Mouse (Mus musculus): Measurements from ENCODE around the gene Bad. TPM values are rescaled to one million over a fixed set of nuclear protein-coding genes. Genes with fewer than 3 reads are reported as not detected.

Gene Bad
- polyA plus RNA-seq, 1 experiment from 2014 or later: 58.1 TPM

DNA sequence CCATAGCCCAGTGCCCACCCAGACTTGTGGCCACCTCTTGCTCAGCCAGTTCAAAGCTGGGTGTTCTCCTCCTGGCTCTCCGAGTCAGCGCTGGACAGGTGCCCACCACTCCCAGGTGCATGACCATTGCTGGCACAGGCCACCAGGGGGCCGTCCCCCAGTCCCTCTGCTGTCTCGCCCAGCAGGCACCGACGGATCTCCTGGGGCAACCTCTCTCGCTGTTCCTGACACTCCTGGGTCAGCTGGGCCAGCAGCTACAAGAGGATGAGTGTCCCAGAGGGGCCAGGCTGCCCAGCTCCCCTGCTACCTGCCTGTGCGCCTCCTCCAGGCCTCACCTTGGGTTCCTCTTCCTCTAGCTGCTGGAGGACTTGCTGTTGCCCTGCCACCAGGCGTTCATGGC, 12.4 kb downstream of the Bad start:
- H3K27me3 ChIP-seq (replicated peaks; ENCODE audit: control insufficient read depth, insufficient read depth, low read length): no peaks in the 10 kb centered on the region
- H3K4me3 ChIP-seq (ENCODE audit: low read depth, low read length): no peak overlapping the region
- H3K4me1 ChIP-seq (replicated peaks; ENCODE audit: control insufficient read depth, insufficient read depth, low read length): peaks cover 20% of the 10 kb centered on the region
- peaks cover 64% of the 10 kb centered on the region for H3K36me3 ChIP-seq (ENCODE audit: control insufficient read depth, insufficient read depth, low read length)
- no peak overlapping the region for H3K4me2 ChIP-seq (ENCODE audit: low read length)
- H3K9me3 ChIP-seq (ENCODE audit: control insufficient read depth, low read length): no peaks in the 10 kb centered on the region
- 49% methylated on average over 8 of the region's 9 CpGs for WGBS
- H3K27ac ChIP-seq (ENCODE audit: low read depth): no peak overlapping the region
- ATAC-seq (replicated peaks; ENCODE audit: low FRiP score, low TSS enrichment, low read depth) (no peak), DNase-seq (ENCODE audit: low spot score) (no peak)
- no peak overlapping the region for H3K9ac ChIP-seq (ENCODE audit: low read length)

DNA sequence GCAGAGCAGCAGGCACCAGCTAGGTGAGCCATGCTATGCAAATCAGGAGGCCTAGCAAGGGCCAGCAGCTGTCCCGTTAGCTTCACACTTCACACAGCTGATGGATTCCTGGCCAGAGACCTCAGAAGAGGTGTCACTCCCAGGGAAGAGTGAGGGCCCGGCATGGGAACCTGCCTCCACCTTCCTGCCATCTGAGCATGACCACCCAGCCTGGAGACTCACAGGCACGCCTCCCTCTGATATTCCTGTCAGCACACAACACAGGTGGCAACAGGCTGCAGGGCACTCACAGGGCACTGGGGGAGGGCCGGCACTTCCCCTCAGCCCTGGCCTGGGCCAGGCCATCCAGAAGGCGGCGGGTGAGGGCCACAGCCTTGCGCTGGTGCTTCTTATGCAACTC, 13.8 kb downstream of the Bad start:
- Histone ChIP-seq H3K4me2 (ENCODE audit: low read length) (no peak overlapping the region), H3K27ac (ENCODE audit: low read depth) (no peak overlapping the region), H3K4me1 (replicated peaks; ENCODE audit: control insufficient read depth, insufficient read depth, low read length) (peaks cover 12% of the 10 kb centered on the region), H3K4me3 (ENCODE audit: low read depth, low read length) (no peak overlapping the region), H3K9me3 (ENCODE audit: control insufficient read depth, low read length) (no peaks in the 10 kb centered on the region), H3K27me3 (replicated peaks; ENCODE audit: control insufficient read depth, insufficient read depth, low read length) (no peaks in the 10 kb centered on the region), H3K36me3 (ENCODE audit: control insufficient read depth, insufficient read depth, low read length) (peaks cover 77% of the 10 kb centered on the region), H3K9ac (ENCODE audit: low read length) (no peak overlapping the region)
- WGBS: 77% methylated on average over 7 of the region's 7 CpGs
- DNase-seq (ENCODE audit: low spot score) (no peak), ATAC-seq (replicated peaks; ENCODE audit: low FRiP score, low TSS enrichment, low read depth) (no peak)

GRCm38 (mm10) chr19:6956461-6956860, 14.8 kb downstream of the Bad start:
- no peak for ATAC-seq (replicated peaks; ENCODE audit: low FRiP score, low TSS enrichment, low read depth)
- no peak for DNase-seq (ENCODE audit: low spot score)
- Histone ChIP-seq H3K9me3 (ENCODE audit: control insufficient read depth, low read length) (no peaks in the 10 kb centered on the region), H3K4me2 (ENCODE audit: low read length) (no peak overlapping the region), H3K36me3 (ENCODE audit: control insufficient read depth, insufficient read depth, low read length) (peaks cover 88% of the 10 kb centered on the region), H3K4me1 (replicated peaks; ENCODE audit: control insufficient read depth, insufficient read depth, low read length) (peaks cover 12% of the 10 kb centered on the region), H3K27ac (ENCODE audit: low read depth) (no peak overlapping the region), H3K9ac (ENCODE audit: low read length) (no peak overlapping the region), H3K27me3 (replicated peaks; ENCODE audit: control insufficient read depth, insufficient read depth, low read length) (no peaks in the 10 kb centered on the region), H3K4me3 (ENCODE audit: low read depth, low read length) (no peak overlapping the region)
- WGBS: 84% methylated on average over 10 of the region's 10 CpGs

DNA sequence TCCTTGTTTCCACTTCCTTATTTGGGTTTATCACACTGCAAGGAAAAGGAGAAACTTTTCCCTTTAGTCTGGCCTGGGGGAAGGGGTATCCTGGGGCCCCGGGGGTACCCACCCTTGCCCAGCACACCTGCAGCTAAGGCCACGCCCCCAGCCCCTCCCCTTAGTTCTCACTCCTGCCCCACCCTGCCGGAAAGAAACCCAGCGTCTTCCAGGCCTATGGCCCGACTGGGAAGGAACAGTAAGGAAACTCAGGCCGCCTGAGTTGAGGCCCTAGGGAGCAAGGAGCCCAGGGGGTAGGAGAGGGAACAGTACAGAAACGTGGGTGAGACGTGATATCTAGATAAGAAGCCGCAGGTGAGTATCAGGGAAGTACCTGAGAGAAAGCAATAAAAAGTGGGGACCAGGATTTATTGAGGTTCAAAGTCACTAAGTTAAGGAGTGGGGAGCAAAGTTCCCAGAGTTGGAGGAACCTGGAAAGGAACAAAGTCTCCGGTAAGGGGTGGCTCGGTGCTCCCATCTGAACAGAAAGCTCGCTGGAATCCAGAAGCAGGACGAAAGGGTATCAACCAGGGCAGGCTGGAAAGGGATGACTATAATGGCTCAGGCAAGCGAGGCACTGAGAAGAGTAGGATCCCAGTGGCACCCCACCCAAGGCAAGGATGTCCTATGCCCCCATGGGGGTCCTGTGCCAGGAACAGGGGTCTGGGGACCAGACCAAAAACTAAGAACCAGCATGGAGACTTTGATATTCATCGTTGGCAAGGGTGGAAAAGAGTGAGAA, 27.0 kb downstream of the Bad start:
- Histone ChIP-seq H3K4me2 (ENCODE audit: low read length) (peak overlapping the region; percentile 60), H3K4me3 (ENCODE audit: low read depth, low read length) (peak overlapping the region; percentile 72), H3K36me3 (ENCODE audit: control insufficient read depth, insufficient read depth, low read length) (peaks cover 31% of the 10 kb centered on the region), H3K27ac (ENCODE audit: low read depth) (peak overlapping the region; percentile 69), H3K4me1 (replicated peaks; ENCODE audit: control insufficient read depth, insufficient read depth, low read length) (peaks cover 38% of the 10 kb centered on the region), H3K9me3 (ENCODE audit: control insufficient read depth, low read length) (no peaks in the 10 kb centered on the region), H3K27me3 (replicated peaks; ENCODE audit: control insufficient read depth, insufficient read depth, low read length) (no peaks in the 10 kb centered on the region), H3K9ac (ENCODE audit: low read length) (peak overlapping the region; percentile 67)
- 7% methylated on average over 15 of the region's 15 CpGs for WGBS
- ATAC-seq (replicated peaks; ENCODE audit: low FRiP score, low TSS enrichment, low read depth): peak; percentile 45
- peak; percentile 81 for DNase-seq (ENCODE audit: low spot score)

- H3K9ac ChIP-seq (ENCODE audit: low read length): peak overlapping the region; percentile 67
- no peak for DNase-seq (ENCODE audit: low spot score)
- H3K4me2 ChIP-seq (ENCODE audit: low read length): peak overlapping the region; percentile 60
- H3K4me1 ChIP-seq (replicated peaks; ENCODE audit: control insufficient read depth, insufficient read depth, low read length): peaks cover 38% of the 10 kb centered on the region
- no peaks in the 10 kb centered on the region for H3K27me3 ChIP-seq (replicated peaks; ENCODE audit: control insufficient read depth, insufficient read depth, low read length)
- 2% methylated on average over 20 of the region's 20 CpGs for whole genome bisulfite sequencing
- H3K27ac ChIP-seq (ENCODE audit: low read depth): peak overlapping the region; percentile 69
- peak overlapping the region; percentile 72 for H3K4me3 ChIP-seq (ENCODE audit: low read depth, low read length)
- H3K9me3 ChIP-seq (ENCODE audit: control insufficient read depth, low read length): no peaks in the 10 kb centered on the region
- no peak for ATAC-seq (replicated peaks; ENCODE audit: low FRiP score, low TSS enrichment, low read depth)
- H3K36me3 ChIP-seq (ENCODE audit: control insufficient read depth, insufficient read depth, low read length): peaks cover 25% of the 10 kb centered on the region
Measured at GRCm38 (mm10) chr19:6969291-6969664, 27.6 kb downstream of the Bad start.

GRCm38 (mm10) chr19:6969665-6970381, 28.2 kb downstream of the Bad start:
- 1% methylated on average over 54 of the region's 55 CpGs for WGBS
- no peaks in the 10 kb centered on the region for H3K27me3 ChIP-seq (replicated peaks; ENCODE audit: control insufficient read depth, insufficient read depth, low read length)
- DNase-seq (ENCODE audit: low spot score) (peak; percentile 92), ATAC-seq (replicated peaks; ENCODE audit: low FRiP score, low TSS enrichment, low read depth) (peak; percentile 64)
- H3K27ac ChIP-seq (ENCODE audit: low read depth): peak overlapping the region; percentile 69; the same call in 1 of the 2 replicates
- H3K4me2 ChIP-seq (ENCODE audit: low read length): peak overlapping the region; percentile 60
- peak overlapping the region; percentile 67 for H3K9ac ChIP-seq (ENCODE audit: low read length)
- H3K4me1 ChIP-seq (replicated peaks; ENCODE audit: control insufficient read depth, insufficient read depth, low read length): peaks cover 38% of the 10 kb centered on the region
- H3K4me3 ChIP-seq (ENCODE audit: low read depth, low read length): peak overlapping the region; percentile 72
- peaks cover 19% of the 10 kb centered on the region for H3K36me3 ChIP-seq (ENCODE audit: control insufficient read depth, insufficient read depth, low read length)
- H3K9me3 ChIP-seq (ENCODE audit: control insufficient read depth, low read length): no peaks in the 10 kb centered on the region

DNA sequence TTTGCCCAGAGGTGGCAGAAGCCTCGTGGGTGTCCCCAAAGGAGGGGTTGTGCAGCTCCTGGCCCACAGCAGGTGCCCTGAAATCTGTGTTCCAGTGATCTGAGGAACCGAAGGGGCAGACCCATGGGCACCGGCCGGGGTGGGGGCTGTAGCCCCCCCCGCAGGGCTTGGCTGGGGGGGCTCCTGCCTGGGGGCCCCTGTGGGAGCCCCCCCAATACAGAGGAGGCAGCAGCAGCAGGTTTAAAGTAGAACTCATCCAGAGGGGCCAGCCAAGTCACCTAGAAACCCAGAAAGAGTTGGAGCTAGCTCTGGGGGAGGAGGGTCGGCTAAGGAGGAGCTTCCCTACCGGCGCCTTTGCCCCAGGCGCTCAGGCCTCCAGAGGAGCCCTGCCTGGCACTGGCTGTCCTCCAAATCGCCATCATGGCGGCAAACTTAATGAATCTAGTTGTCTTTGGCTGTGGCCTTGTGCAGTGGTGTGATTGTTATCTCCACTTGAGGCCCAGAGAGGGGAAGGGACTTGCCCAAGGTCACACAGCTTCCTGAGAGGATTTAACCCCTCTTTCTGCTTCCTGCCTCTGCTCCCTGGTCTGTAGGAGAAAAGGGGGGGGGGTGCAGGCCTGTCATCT, 28.9 kb downstream of the Bad start:
- Histone ChIP-seq H3K9me3 (ENCODE audit: control insufficient read depth, low read length) (no peaks in the 10 kb centered on the region), H3K4me1 (replicated peaks; ENCODE audit: control insufficient read depth, insufficient read depth, low read length) (peaks cover 38% of the 10 kb centered on the region), H3K4me2 (ENCODE audit: low read length) (peak overlapping the region; percentile 60), H3K27me3 (replicated peaks; ENCODE audit: control insufficient read depth, insufficient read depth, low read length) (no peaks in the 10 kb centered on the region), H3K9ac (ENCODE audit: low read length) (peak overlapping the region; percentile 67; the same call in 1 of the 2 replicates), H3K36me3 (ENCODE audit: control insufficient read depth, insufficient read depth, low read length) (peaks cover 12% of the 10 kb centered on the region), H3K4me3 (ENCODE audit: low read depth, low read length) (peak overlapping the region; percentile 72; the same call in 1 of the 2 replicates), H3K27ac (ENCODE audit: low read depth) (peak overlapping the region; percentile 34; the same call in 1 of the 2 replicates)
- DNase-seq (ENCODE audit: low spot score) (no peak), ATAC-seq (replicated peaks; ENCODE audit: low FRiP score, low TSS enrichment, low read depth) (no peak)
- WGBS: 22% methylated on average over 11 of the region's 11 CpGs

GRCm38 (mm10) chr19:6971644-6972043, 30.0 kb downstream of the Bad start:
- H3K36me3 ChIP-seq (ENCODE audit: control insufficient read depth, insufficient read depth, low read length): peaks cover 5% of the 10 kb centered on the region; the same call in 1 of the 2 replicates
- DNase-seq (ENCODE audit: low spot score): peak; percentile 51
- H3K27ac ChIP-seq (ENCODE audit: low read depth): 0 out of 2 replicates have a peak overlapping the region, but pooled peaks have one; percentile 34
- no peaks in the 10 kb centered on the region for H3K27me3 ChIP-seq (replicated peaks; ENCODE audit: control insufficient read depth, insufficient read depth, low read length)
- no peaks in the 10 kb centered on the region for H3K9me3 ChIP-seq (ENCODE audit: control insufficient read depth, low read length)
- no peak for ATAC-seq (replicated peaks; ENCODE audit: low FRiP score, low TSS enrichment, low read depth)
- no peak overlapping the region for H3K4me3 ChIP-seq (ENCODE audit: low read depth, low read length)
- no peak overlapping the region for H3K9ac ChIP-seq (ENCODE audit: low read length)
- H3K4me1 ChIP-seq (replicated peaks; ENCODE audit: control insufficient read depth, insufficient read depth, low read length): peaks cover 46% of the 10 kb centered on the region
- no peak overlapping the region for H3K4me2 ChIP-seq (ENCODE audit: low read length)
- 20% methylated on average over 6 of the region's 6 CpGs for WGBS
